Mouse (Mus musculus) midbrain, embryonic 13.5 days (tissue): Measurements from ENCODE around the gene Duoxa1. TPM values are rescaled to one million over a fixed set of nuclear protein-coding genes. Genes with fewer than 3 reads are reported as not detected.
A peak's percentile ranks its signal among the peaks of the same experiment; 100 is the strongest.

Source experiments
- ATAC-seq: fragments of 200-750 bp; cut with Nextera tagmentation; 2 replicates; pipeline ENCODE4 v1.8.0; 2017; ENCODE audit warnings: mild to moderate bottlenecking, moderate TSS enrichment, moderate library complexity
- H3K27ac ChIP-seq: fragments of 300-500 bp; sonication (generic); 2 replicates; pipeline ENCODE4 v1.5.1; 2015; ENCODE audit warnings: inconsistent platforms, mild to moderate bottlenecking, moderate library complexity
- H3K27me3 ChIP-seq: fragments of 300-500 bp; sonication (generic); 2 replicates; pipeline ENCODE4 v1.6.1; 2015; ENCODE audit warnings: mild to moderate bottlenecking, inconsistent platforms
- H3K36me3 ChIP-seq: fragments of 300-500 bp; sonication (generic); 2 replicates; pipeline ENCODE4 v1.6.1; 2015; ENCODE audit warnings: mild to moderate bottlenecking, inconsistent platforms
- H3K4me1 ChIP-seq: fragments of 300-500 bp; sonication (generic); replicated peaks from 2 replicates; pipeline ENCODE4 v1.6.1; 2015; ENCODE audit warnings: inconsistent platforms
- H3K4me2 ChIP-seq: fragments of 300-500 bp; sonication (generic); replicated peaks from 2 replicates; pipeline ENCODE4 v1.6.1; 2015; ENCODE audit warnings: moderate library complexity, mild to moderate bottlenecking, inconsistent platforms
- H3K4me3 ChIP-seq: fragments of 300-500 bp; sonication (generic); replicated peaks from 2 replicates; pipeline ENCODE4 v1.5.1; 2015; ENCODE audit warnings: mild to moderate bottlenecking, inconsistent platforms
- H3K9ac ChIP-seq: fragments of 300-500 bp; sonication (generic); replicated peaks from 2 replicates; pipeline ENCODE4 v1.6.1; 2015; ENCODE audit warnings: mild to moderate bottlenecking, inconsistent platforms
- H3K9me3 ChIP-seq: fragments of 300-500 bp; sonication (generic); 2 replicates; pipeline ENCODE4 v1.6.1; 2016; ENCODE audit warnings: mild to moderate bottlenecking, inconsistent platforms
- WGBS: fragments of 180-500 bp; shearing (Covaris S2); methylation state at CpG from one replicate; pipeline ENCODE4 v1.1.7; 2015; 5-methylcytosine and 5-hydroxymethylcytosine counted together
- polyA plus RNA-seq: library from polyadenylated mRNA; unstranded; fragments of >200 nt; fragmentation: Nextera tagmentation; extraction: Ambion mirVana; gene quantifications from 2 replicates; pipeline ENCODE4 v1.2.1, GENCODE M21; 2015

The Duoxa1 gene
- 0.20 and 0.39 TPM in 2 replicates for polyA plus RNA-seq

GRCm38 (mm10) chr2:122313536-122313935, at the start of gene Duoxa1:
TSS of gene Duoxa1 (minus strand) at chr2:122313730.
- Histone ChIP-seq H3K9me3 (no peaks in the 10 kb centered on the region), H3K4me1 (peaks cover 21% of the 10 kb centered on the region), H3K27me3 (peaks cover 40% of the 10 kb centered on the region), H3K4me2 (peak within 1 kb of the TSS; percentile 43), H3K36me3 (no peaks in the 10 kb centered on the region), H3K9ac (no peak within 1 kb of the TSS), H3K27ac (no peak within 1 kb of the TSS), H3K4me3 (peak within 1 kb of the TSS; percentile 19)
- ATAC-seq, result peak; percentile 25; the same call in 1 of the 2 replicates
- 2% methylated on average over 24 of the region's 24 CpGs for WGBS

GRCm38 (mm10) chr2:122362622-122363523, 49.3 kb upstream of the Duoxa1 start:
- ATAC-seq, result no peak
- H3K4me3 ChIP-seq, result no peak overlapping the region
- peaks cover 28% of the 10 kb centered on the region for H3K36me3 ChIP-seq
- H3K4me2 ChIP-seq, result no peak overlapping the region
- no peak overlapping the region for H3K27ac ChIP-seq
- no peaks in the 10 kb centered on the region for H3K27me3 ChIP-seq
- 80% methylated on average over 13 of the region's 13 CpGs for WGBS
- no peak overlapping the region for H3K9ac ChIP-seq
- peaks cover 42% of the 10 kb centered on the region for H3K4me1 ChIP-seq
- H3K9me3 ChIP-seq, result no peaks in the 10 kb centered on the region

- Histone ChIP-seq H3K9ac (no peak overlapping the region), H3K4me1 (peaks cover 34% of the 10 kb centered on the region), H3K36me3 (peaks cover 36% of the 10 kb centered on the region), H3K27ac (no peak overlapping the region), H3K27me3 (no peaks in the 10 kb centered on the region), H3K4me3 (no peak overlapping the region), H3K4me2 (no peak overlapping the region), H3K9me3 (no peaks in the 10 kb centered on the region)
- ATAC-seq, result no peak
- 60% methylated on average over 10 of the region's 10 CpGs for WGBS
Observed at GRCm38 (mm10) chr2:122361868-122362621, 48.5 kb upstream of the Duoxa1 start.

GRCm38 (mm10) chr2:122361181-122361580, 47.7 kb upstream of the Duoxa1 start:
- Histone ChIP-seq H3K4me1 (peaks cover 26% of the 10 kb centered on the region), H3K9me3 (no peaks in the 10 kb centered on the region), H3K27ac (no peak overlapping the region), H3K4me2 (no peak overlapping the region), H3K36me3 (peaks cover 45% of the 10 kb centered on the region), H3K27me3 (no peaks in the 10 kb centered on the region), H3K9ac (no peak overlapping the region), H3K4me3 (no peak overlapping the region)
- no peak for ATAC-seq
- WGBS, result 92% methylated on average over 6 of the region's 6 CpGs

- peaks cover 18% of the 10 kb centered on the region for H3K4me1 ChIP-seq
- H3K9ac ChIP-seq, result no peak overlapping the region
- H3K27ac ChIP-seq, result no peak overlapping the region
- no peak for ATAC-seq
- no peaks in the 10 kb centered on the region for H3K9me3 ChIP-seq
- no peaks in the 10 kb centered on the region for H3K27me3 ChIP-seq
- 88% methylated on average over 6 of the region's 6 CpGs for WGBS
- H3K4me2 ChIP-seq, result no peak overlapping the region
- H3K4me3 ChIP-seq, result no peak overlapping the region
- H3K36me3 ChIP-seq, result peaks cover 52% of the 10 kb centered on the region
Observed at GRCm38 (mm10) chr2:122360310-122360709, 46.8 kb upstream of the Duoxa1 start.

- WGBS, result 84% methylated on average over 3 of the region's 3 CpGs
- no peak overlapping the region for H3K4me2 ChIP-seq
- no peak overlapping the region for H3K4me3 ChIP-seq
- no peak overlapping the region; the same call in 1 of the 2 replicates for H3K27ac ChIP-seq
- no peaks in the 10 kb centered on the region for H3K9me3 ChIP-seq
- no peaks in the 10 kb centered on the region for H3K27me3 ChIP-seq
- peaks cover 56% of the 10 kb centered on the region for H3K36me3 ChIP-seq
- peaks cover 37% of the 10 kb centered on the region for H3K4me1 ChIP-seq
- H3K9ac ChIP-seq, result no peak overlapping the region
- ATAC-seq, result no peak
Observed at GRCm38 (mm10) chr2:122356187-122356586, 42.7 kb upstream of the Duoxa1 start.

DNA sequence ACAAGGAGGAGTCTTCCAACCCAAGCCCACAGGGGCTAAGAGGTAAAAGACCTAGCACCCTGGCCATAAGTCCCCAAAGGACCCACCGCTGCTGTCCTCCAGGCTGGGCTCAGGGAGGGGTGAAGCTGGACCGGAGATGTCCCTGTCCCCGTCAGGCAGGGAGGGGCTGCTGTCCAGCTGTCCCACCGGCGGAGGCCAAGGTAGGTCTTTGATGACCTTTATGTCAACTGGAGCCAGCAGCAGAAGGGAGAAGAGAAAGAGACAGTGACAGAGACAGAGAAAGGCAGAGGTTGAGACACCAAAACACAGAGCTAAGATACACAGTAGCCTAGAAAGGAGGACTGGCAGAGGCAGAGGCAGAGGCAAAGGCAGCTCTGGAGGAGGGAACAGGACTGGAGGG, 41.9 kb upstream of the Duoxa1 start:
- H3K4me1 ChIP-seq, result peaks cover 45% of the 10 kb centered on the region
- H3K36me3 ChIP-seq, result peaks cover 56% of the 10 kb centered on the region

GRCm38 (mm10) chr2:122354191-122354929, 40.8 kb upstream of the Duoxa1 start:
- ATAC-seq, result no peak
- peaks cover 55% of the 10 kb centered on the region for H3K4me1 ChIP-seq
- no peak overlapping the region for H3K4me2 ChIP-seq
- WGBS, result 50% methylated on average over 12 of the region's 12 CpGs
- H3K9ac ChIP-seq, result peak overlapping the region; percentile 7; the same call in 1 of the 2 replicates
- H3K36me3 ChIP-seq, result peaks cover 51% of the 10 kb centered on the region
- peak overlapping the region; percentile 71 for H3K27ac ChIP-seq
- no peaks in the 10 kb centered on the region for H3K9me3 ChIP-seq
- no peaks in the 10 kb centered on the region for H3K27me3 ChIP-seq
- no peak overlapping the region for H3K4me3 ChIP-seq

More for the DNA sequence above, 41.9 kb upstream of the Duoxa1 start:
- no peaks in the 10 kb centered on the region for H3K27me3 ChIP-seq
- no peak for ATAC-seq
- no peaks in the 10 kb centered on the region for H3K9me3 ChIP-seq
- H3K9ac ChIP-seq, result no peak overlapping the region
- H3K27ac ChIP-seq, result no peak overlapping the region; the same call in 1 of the 2 replicates
- no peak overlapping the region for H3K4me2 ChIP-seq
- 97% methylated on average over 5 of the region's 5 CpGs for WGBS
- H3K4me3 ChIP-seq, result no peak overlapping the region

GRCm38 (mm10) chr2:122353765-122354164, 40.2 kb upstream of the Duoxa1 start:
- Histone ChIP-seq H3K36me3 (peaks cover 45% of the 10 kb centered on the region), H3K4me1 (peaks cover 59% of the 10 kb centered on the region), H3K4me2 (no peak overlapping the region), H3K9me3 (no peaks in the 10 kb centered on the region), H3K9ac (peak overlapping the region; percentile 7; the same call in 1 of the 2 replicates), H3K27me3 (no peaks in the 10 kb centered on the region), H3K27ac (peak overlapping the region; percentile 71), H3K4me3 (no peak overlapping the region)
- ATAC-seq, result no peak
- 87% methylated on average over 8 of the region's 8 CpGs for WGBS

DNA sequence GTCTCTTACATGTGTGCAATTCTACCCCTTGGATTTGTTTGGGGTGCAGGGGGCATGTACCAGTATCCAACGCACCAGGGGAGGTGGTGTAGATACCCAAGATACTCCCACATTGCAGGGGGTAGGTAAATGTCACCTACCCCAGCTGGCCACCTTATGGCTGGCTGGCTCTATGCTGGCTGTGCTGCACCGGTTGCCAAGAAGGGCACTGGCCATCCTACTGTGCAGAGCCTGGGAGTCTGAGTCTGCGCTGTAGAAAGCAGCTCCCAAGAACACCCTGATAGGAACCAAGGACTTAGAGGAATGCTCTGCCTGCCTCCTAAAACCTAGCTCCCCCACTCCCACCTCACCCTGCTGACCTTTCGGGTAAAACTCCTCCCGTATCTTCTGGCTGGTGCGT, 39.5 kb upstream of the Duoxa1 start:
- Histone ChIP-seq H3K9ac (no peak overlapping the region), H3K9me3 (no peaks in the 10 kb centered on the region), H3K36me3 (peaks cover 41% of the 10 kb centered on the region), H3K4me3 (no peak overlapping the region), H3K27me3 (no peaks in the 10 kb centered on the region), H3K27ac (peak overlapping the region; percentile 87), H3K4me2 (no peak overlapping the region), H3K4me1 (peaks cover 63% of the 10 kb centered on the region)
- WGBS, result 84% methylated on average over 6 of the region's 6 CpGs
- no peak for ATAC-seq

DNA sequence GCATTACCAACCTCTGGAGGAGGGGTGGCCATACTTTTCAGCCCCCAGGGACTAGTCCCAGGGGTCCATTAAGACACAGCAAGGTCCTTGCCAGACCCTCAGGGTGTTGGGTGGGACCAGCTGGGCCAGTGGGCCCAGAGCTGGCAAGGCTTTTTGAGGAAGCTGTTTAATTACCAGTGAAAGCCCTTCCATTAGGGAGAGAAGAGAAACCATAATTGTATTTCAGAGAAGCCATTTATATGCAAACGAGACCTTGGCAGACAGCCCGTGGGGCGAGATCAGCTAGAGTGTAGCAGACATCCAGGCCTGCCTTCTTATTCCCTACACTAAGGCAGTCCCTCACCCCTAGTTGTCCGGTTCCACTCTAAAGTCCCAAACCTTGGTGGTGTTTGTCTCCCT, 38.4 kb upstream of the Duoxa1 start:
- Histone ChIP-seq H3K4me2 (no peak overlapping the region), H3K9ac (0 out of 2 replicates have a peak overlapping the region, but pooled peaks have one; percentile 17), H3K27ac (peak overlapping the region; percentile 87), H3K4me3 (no peak overlapping the region), H3K36me3 (peaks cover 31% of the 10 kb centered on the region), H3K9me3 (no peaks in the 10 kb centered on the region), H3K27me3 (no peaks in the 10 kb centered on the region), H3K4me1 (peaks cover 68% of the 10 kb centered on the region)
- peak; percentile 31 for ATAC-seq
- 11% methylated on average over 4 of the region's 4 CpGs for WGBS
